Mouse (Mus musculus) C2C12 (cell line): ENCODE measurements around the gene Usp6nl.

Source experiments
- CEBPB ChIP-seq: IDR thresholded peaks from one replicate; pipeline ENCODE4 v1.6.1; 2011; ENCODE audit warnings: low read depth, mild to moderate bottlenecking, control low read depth, moderate library complexity
- CTCF ChIP-seq: IDR thresholded peaks from one replicate; pipeline ENCODE4 v1.5.1; 2011; ENCODE audit not compliant: control insufficient read depth, insufficient read depth, insufficient read length
- MAX ChIP-seq: IDR thresholded peaks from one replicate; pipeline ENCODE4 v1.6.1; 2011; ENCODE audit warnings: mild to moderate bottlenecking, control low read depth
- MYOD1 ChIP-seq: IDR thresholded peaks from one replicate; pipeline ENCODE4 v1.6.1; 2011; ENCODE audit warnings: low read depth; ENCODE audit not compliant: control insufficient read depth, insufficient read length
- MYOG ChIP-seq: IDR thresholded peaks from one replicate; pipeline ENCODE4 v1.6.1; 2011; ENCODE audit not compliant: control insufficient read depth, insufficient read length; ENCODE audit errors: extremely low read depth
- USF1 ChIP-seq: IDR thresholded peaks from one replicate; pipeline ENCODE4 v1.6.1; 2011; ENCODE audit warnings: low read depth, mild to moderate bottlenecking, control low read depth, moderate library complexity

- no peak for TF ChIP-seq MAX
- no peak for TF ChIP-seq USF1
- no peak for TF ChIP-seq CTCF
- TF ChIP-seq MYOD1: no peak
- no peak for TF ChIP-seq CEBPB
- TF ChIP-seq MYOG: no peak
Observed at GRCm38 (mm10) chr2:6321769-6322375, 595 bp upstream of the Usp6nl start.
